Mouse (Mus musculus): Measurements from ENCODE around the gene Selenon.

Gene Selenon

DNA sequence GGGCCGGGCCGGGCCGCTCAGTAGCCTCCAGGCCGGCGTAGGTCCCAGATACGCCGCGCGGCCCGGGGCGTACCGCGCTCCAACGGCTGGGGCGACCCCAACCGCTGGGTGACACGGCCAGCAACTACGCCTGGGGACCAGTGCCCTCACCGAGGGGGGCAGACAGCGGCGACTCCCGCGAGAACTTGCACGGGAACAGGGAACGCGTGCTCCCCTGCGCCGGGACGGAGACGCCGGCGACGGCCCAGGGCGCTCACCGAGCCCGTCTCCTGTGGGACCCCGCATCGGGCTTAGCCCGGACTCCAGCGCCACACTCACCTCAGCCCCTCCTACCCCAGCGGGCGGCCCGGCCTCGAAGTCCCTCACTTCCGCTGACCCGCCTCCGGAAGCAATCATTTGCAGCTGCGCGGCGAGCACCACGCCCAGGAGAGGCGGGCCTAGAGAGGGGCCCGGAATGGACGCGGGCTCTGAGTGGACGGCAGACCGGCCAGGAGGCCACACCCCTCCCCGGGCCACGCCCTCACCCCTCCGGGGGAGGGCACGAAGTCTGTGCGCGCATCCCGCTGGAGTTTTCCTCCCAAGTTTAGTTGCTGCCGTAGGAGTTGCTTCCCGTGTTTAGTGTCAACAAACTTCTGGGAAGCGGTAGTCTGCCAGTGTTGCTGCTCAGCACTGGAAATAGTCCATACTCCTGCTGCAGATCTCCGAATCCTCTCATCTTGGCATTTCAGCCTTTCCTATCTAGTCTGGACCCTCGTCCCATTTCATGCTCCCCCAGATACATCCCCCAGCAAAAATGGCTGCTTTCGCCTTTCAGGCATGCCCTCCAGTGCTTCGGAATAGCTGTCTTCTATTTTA is 16.8 kb downstream of the Selenon start, which contains the start of gene Mtfr1l:
Gene Mtfr1l (minus strand): TSS at position 456 of the 855 bp plus-strand sequence.
- POLR2A ChIA-PET, result interaction anchor here in 3 of 4 experiments (0.5 to 2.8 kb wide), 22 partner anchors 8 to 388 kb away, joined by 3 to 23 read pairs (median 3); partner anchors contain the start of genes Aunip (in 3 of the 3), Rsrp1 (in 2 of the 3) and Pafah2 (in 1 of the 3)
- CTCF ChIA-PET, result interaction anchor here in 3 of 4 experiments (0.5 to 1.7 kb wide), 17 partner anchors 8 to 1028 kb away, joined by 3 to 9 read pairs (median 4); partner anchors contain the start of gene Pafah2 (in 1 of the 3)

DNA sequence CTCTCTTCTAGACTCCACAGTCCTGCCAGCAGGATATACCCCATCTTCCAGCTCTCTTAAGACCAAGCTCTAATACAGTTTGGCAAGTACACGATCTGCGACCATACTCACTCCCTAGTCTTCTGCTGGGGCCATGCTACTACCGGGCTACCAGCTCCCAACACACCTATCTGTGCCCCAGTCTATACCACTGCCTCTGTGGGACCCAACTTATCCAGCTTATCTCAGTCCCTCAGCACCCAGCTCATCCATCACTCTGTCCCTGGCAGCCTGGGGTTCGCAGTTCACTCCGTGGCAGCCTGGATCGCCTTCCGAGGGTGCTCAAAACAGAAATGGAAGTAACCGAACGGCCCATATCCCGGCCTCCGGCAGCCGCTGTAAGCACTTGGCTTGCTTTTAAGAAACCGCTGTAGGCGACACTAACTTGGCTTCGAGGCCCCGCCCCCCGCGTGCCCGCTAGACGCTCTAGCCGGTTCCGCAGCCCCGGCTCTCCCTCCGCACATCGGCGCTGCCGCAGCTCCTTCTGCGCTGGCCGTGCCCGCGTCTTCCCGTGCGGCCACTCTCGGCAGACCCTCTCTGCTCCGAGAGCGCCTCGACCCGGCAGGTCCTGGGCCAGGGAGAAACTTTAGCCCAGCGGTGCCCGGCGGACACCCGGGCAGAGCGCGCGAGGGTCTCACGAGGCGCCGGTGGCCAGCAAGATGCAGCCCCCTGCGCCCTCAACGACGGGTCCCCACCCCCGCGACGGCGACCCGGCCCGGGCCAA is 17.7 kb downstream of the Selenon start:
- CTCF ChIA-PET, result interaction anchor here in 3 of 4 experiments (0.5 to 1.7 kb wide), 14 partner anchors 9 to 345 kb away, joined by 3 to 9 read pairs (median 3); partner anchors contain the start of gene Pafah2 (in 1 of the 3)
- POLR2A ChIA-PET, result interaction anchor here (0.5 to 2.8 kb wide), 33 partner anchors 8 to 389 kb away, joined by 3 to 23 read pairs (median 4); partner anchors contain the start of genes Aunip (in 2 of the 4), Man1c1 (in 1 of the 4), Pafah2 (in 1 of the 4) and Paqr7 (in 1 of the 4)

GRCm38 (mm10) chr4:134533421-134533820 is 18.5 kb downstream of the Selenon start:
- ChIA-PET POLR2A (interaction anchor here (0.5 to 2.8 kb wide), 24 partner anchors 8 to 197 kb away, joined by 3 to 23 read pairs (median 4); partner anchors contain the start of genes Aunip (in 2 of the 4), Man1c1 (in 1 of the 4), Paqr7 (in 1 of the 4) and Stmn1 (in 1 of the 4)), CTCF (interaction anchor here in 3 of 4 experiments (0.5 to 1.7 kb wide), 4 partner anchors 10 to 285 kb away, joined by 3 to 4 read pairs (median 3); no protein-coding TSS in a partner anchor)

DNA sequence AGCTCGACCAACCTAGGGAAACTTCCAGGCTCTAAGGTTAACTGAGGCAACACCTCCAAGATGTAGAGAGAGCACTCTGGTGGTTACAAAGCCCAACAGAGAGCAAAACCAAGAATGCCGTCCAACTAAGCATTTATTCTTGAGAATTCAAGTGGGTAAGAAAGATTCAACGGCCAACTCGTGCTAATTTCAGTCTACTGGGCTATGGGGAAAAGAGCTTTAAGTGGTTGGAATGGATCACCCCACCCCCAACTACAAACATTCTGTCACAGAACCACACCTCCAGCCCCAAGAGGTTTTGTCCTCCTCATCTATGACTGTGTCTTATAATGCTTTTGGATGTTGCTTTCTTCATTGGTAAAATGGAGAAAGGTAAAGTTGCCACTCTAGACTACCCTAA is 19.0 kb downstream of the Selenon start:
- ChIA-PET CTCF (interaction anchor here in 2 of 4 experiments (0.5 to 1.2 kb wide), 2 partner anchors 37 to 42 kb away, joined by 3 read pairs; no protein-coding TSS in a partner anchor), POLR2A (interaction anchor here in 3 of 4 experiments (0.9 to 2.7 kb wide), 7 partner anchors 9 to 197 kb away, joined by 3 to 7 read pairs (median 4); partner anchors contain the start of gene Aunip (in 1 of the 3))

DNA sequence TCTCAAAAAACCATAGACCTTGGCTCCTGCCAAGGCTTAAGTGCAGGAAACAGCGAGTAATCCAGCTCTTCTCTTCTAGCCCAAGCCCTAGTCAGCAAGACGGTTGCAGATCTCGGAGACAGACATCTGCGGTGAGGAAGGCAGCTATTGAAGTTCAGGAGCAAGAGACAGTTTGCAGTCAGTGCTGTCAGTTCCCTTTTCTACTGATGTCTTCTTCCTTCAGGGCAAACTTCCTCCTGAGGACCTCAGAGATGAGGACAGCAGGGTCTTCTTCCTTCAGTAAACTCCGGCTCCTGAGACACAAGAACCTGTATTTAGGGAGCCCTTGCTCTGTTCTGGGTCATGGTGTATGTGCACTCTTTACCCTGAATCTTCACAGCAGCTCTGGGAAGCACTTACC is 25.7 kb downstream of the Selenon start:
- ChIA-PET POLR2A (interaction anchor here (0.7 to 9.2 kb wide), 11 partner anchors 9 to 116 kb away, joined by 3 to 103 read pairs (median 4); partner anchors contain the start of genes Aunip (in 2 of the 4) and Mtfr1l (in 2 of the 4)), CTCF (interaction anchor here in 2 of 4 experiments (0.5 to 1.5 kb wide), 4 partner anchors 13 to 165 kb away, joined by 3 to 7 read pairs (median 5); no protein-coding TSS in a partner anchor)

DNA sequence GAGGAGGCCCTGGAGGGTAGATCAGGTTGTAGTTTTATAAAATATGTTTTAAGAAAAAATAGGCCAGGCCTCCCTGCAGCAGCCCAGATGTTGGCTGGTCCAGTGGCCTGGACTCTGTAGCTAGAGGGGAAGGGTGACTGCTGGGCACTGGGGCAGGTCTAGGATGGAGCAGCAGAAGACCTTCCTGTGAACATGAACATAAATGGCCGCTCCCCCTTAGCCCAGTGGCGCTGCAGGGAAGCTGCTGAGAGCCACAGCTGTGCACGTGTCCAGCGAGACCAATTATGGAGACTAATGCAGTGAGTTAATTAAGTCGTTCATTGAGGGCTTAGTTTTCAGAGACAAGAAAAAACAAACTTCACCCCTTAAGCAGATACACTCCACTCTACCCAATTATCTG is 26.2 kb downstream of the Selenon start:
- ChIA-PET POLR2A (interaction anchor here (0.7 to 9.2 kb wide), 9 partner anchors 9 to 79 kb away, joined by 3 to 103 read pairs (median 5); partner anchors contain the start of genes Aunip (in 2 of the 4) and Mtfr1l (in 2 of the 4)), CTCF (interaction anchor here in 2 of 4 experiments (0.5 to 1.5 kb wide), 4 partner anchors 13 to 165 kb away, joined by 3 to 7 read pairs (median 5); no protein-coding TSS in a partner anchor)

DNA sequence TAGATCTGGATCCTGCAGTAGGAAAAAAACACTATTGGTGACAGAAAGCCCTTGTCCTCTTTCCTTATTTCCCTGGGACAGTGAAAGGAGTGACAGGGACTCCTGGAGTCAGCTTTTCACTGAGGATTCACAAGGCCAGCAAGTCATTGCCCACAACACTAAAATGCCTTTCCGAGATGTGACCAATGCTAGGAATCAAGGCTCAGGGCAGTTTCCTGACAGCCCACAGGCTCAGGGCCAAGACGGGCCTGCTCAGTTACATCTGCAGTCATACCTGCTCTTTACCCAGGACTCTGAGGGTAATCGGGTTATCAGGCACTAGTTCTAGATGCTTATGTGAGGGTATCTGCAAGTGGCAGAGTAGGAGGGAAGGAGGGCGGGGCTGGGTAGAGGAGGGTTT is 28.5 kb downstream of the Selenon start:
- ChIA-PET POLR2A (interaction anchor here (0.8 to 9.2 kb wide), 9 partner anchors 8 to 122 kb away, joined by 3 to 103 read pairs (median 4); partner anchors contain the start of genes Aunip (in 1 of the 4), Mtfr1l (in 1 of the 4) and Paqr7 (in 1 of the 4)), CTCF (no interaction called here)

GRCm38 (mm10) chr4:134519281-134519680 is 32.7 kb downstream of the Selenon start:
- CTCF ChIA-PET, result no interaction called here
- POLR2A ChIA-PET, result interaction anchor here in 2 of 4 experiments (0.7 to 10.5 kb wide), 4 partner anchors 7 to 29 kb away, joined by 3 to 103 read pairs (median 4); partner anchors contain the start of gene Aunip (in 1 of the 2)

DNA sequence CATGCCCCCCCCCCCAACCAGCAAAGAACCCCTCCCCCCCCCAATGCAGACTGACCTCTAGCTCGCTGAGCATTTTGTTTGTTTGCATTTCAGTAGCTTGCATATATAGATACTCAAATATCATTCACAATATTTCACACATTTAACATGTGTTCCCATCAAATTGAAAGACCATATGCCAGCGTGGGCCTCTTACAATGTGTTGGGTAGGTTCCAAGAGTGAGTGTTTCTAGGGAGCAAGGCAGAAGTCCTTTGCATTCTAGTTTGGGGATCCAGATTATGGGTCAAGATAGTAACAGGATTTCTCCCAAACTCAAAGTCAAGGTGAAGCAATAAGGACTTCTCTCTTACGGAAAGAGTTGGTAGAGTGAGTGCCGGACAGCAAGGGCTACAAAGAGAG is 33.4 kb downstream of the Selenon start:
- CTCF ChIA-PET, result interaction anchor here in 1 of 4 experiments (0.7 kb wide), 1 partner anchor 9 kb away, joined by 3 read pairs; no protein-coding TSS in a partner anchor
- POLR2A ChIA-PET, result interaction anchor here in 3 of 4 experiments (1.0 to 10.5 kb wide), 6 partner anchors 8 to 22 kb away, joined by 3 to 103 read pairs (median 4); partner anchors contain the start of genes Aunip (in 1 of the 3) and Paqr7 (in 1 of the 3)

GRCm38 (mm10) chr4:134517719-134518118 is 34.2 kb downstream of the Selenon start:
- CTCF ChIA-PET, result interaction anchor here in 1 of 4 experiments (0.6 to 0.7 kb wide), 2 partner anchors 9 to 24 kb away, joined by 3 read pairs; no protein-coding TSS in a partner anchor

DNA sequence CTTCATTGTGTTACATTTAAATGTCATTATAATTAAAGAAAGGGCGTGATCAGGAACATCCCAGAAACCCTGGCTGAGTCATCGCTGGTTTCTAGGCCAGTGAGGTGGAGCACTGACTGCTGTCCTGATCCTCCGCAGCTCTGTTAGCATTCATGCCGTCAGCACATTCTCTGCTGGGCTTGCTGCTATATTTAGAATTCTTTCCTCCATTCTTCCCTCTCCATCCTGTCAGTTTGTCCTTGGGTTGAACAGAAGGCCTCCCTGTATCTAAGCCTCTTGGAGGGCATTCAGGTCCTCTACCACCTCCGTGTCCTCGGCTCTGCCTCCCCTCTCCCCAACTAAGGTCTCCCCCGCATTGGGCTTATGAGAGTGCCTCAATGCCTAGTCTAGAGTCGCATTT is 35.0 kb downstream of the Selenon start:
- CTCF ChIA-PET, result interaction anchor here in 1 of 4 experiments (1.4 kb wide), 1 partner anchor 12 kb away, joined by 3 read pairs; no protein-coding TSS in a partner anchor
- POLR2A ChIA-PET, result interaction anchor here (0.5 to 10.5 kb wide), 11 partner anchors 9 to 1660 kb away, joined by 3 to 103 read pairs (median 3); partner anchors contain the start of genes Mtfr1l (in 1 of the 4) and Pafah2 (in 1 of the 4)

More at GRCm38 (mm10) chr4:134517719-134518118, 34.2 kb downstream of the Selenon start:
- POLR2A ChIA-PET, result interaction anchor here (1.0 to 10.5 kb wide), 9 partner anchors 9 to 122 kb away, joined by 3 to 103 read pairs (median 4); partner anchors contain the start of genes Mtfr1l (in 1 of the 4), Pafah2 (in 1 of the 4) and Paqr7 (in 1 of the 4)

DNA sequence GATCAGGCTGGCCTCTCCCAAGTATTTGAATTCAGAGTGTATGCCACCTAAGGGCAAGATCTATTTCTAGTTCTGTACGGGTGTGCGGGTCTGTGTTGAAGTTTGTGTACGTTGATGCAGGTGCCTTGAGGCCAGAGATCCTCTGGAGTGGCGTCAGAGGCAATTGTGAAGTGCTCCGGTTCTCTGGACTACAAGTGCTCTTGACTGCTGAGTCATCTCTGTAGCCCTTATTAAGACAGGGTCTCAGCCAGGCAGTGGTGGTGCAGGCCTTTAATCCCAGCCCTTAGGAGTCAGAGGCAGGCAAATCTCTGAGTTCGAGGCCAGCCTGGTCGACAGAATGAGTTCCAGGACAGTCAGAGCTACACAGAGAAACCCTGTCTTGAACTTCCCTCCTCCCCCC is 36.4 kb downstream of the Selenon start:
- ChIA-PET CTCF (interaction anchor here in 1 of 4 experiments (0.8 to 1.4 kb wide), 3 partner anchors 13 to 120 kb away, joined by 3 to 4 read pairs (median 3); partner anchors contain the start of gene Pafah2), POLR2A (interaction anchor here in 3 of 4 experiments (0.6 to 10.5 kb wide), 9 partner anchors 9 to 761 kb away, joined by 3 to 103 read pairs (median 3); partner anchors contain the start of genes Pafah2 (in 1 of the 3) and Paqr7 (in 1 of the 3))

DNA sequence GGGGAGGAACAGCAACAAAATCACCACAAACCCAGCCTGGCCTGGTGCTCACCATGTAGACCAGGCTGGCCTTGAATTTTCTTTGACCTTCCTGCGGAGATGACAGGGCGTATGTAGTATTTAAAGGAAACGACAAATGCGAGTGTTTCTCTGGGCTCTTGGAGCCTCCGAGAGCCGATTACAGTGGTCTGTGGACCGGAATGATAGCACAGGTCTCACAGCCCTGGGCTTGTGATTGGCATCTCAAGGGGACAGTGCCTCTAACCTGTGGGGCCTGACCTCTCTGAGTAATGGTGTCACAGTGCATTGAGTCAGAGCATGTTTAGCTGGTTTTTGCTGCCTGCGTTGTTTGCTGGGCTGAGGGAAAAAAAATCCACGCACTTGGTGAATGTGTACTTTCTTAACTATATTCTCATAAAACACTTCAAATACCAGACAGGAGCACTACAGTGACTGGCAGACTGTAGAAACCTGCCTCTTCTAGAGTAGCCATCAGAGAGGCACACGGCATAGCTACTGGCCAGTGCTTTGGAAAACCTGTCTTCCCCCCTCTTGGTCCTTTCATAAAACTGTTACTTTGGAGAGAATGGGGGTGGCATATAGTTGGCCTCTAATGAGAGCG is 37.5 kb downstream of the Selenon start:
- ChIA-PET CTCF (interaction anchor here in 1 of 4 experiments (2.9 kb wide), 1 partner anchor 37 kb away, joined by 13 read pairs; no protein-coding TSS in a partner anchor), POLR2A (interaction anchor here in 3 of 4 experiments (1.3 to 10.5 kb wide), 7 partner anchors 10 to 26 kb away, joined by 3 to 103 read pairs (median 9); partner anchors contain the start of gene Paqr7 (in 1 of the 3))

DNA sequence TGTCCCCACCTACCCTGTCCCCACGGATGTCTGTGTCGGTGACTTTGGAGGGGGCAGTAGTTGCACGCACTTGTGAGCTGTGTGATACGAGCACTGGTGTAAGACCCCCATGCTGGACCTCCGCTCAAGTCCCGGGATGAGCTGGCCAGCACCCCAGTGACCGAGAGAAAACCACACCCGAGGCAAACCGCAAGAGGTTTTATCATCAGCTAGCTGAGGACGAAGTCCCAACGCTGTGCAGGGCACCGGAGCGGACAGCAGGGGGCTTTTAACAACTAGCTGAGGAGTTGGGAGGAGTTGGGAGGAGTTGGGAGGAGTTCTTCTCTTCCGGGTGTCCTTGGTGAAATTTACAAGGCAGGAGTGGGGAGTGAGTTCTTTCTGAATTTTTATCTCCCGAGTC is 39.2 kb downstream of the Selenon start:
- POLR2A ChIA-PET, result interaction anchor here in 3 of 4 experiments (0.6 to 10.5 kb wide), 26 partner anchors 13 to 760 kb away, joined by 3 to 103 read pairs (median 4); partner anchors contain the start of genes Paqr7 (in 2 of the 3), Clic4 (in 1 of the 3), Man1c1 (in 1 of the 3) and Mtfr1l (in 1 of the 3)
- CTCF ChIA-PET, result interaction anchor here in 3 of 4 experiments (0.5 to 2.9 kb wide), 19 partner anchors 9 to 921 kb away, joined by 3 to 13 read pairs (median 3); partner anchors contain the start of genes Mtfr1l (in 2 of the 3), Pafah2 (in 1 of the 3) and Rcan3 (in 1 of the 3)

DNA sequence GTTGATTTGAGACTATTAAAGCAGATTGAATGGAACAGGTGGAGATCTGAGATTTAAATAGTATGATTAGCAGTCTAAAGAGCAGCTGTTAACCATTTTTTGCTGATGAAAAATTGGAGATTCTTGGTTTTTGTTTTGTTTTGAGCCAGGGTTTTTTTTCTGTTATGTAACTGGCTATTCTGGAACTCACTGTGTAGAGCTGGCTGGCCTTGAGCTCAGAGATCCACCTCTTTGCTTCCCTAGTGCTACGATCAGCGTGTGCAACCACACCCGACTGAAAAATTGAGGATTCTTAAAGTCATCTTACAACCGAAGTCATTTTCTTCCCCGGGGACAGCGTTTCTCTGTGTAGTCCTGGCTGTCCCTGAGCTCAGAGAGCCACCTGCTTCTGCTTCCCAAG is 40.2 kb downstream of the Selenon start:
- CTCF ChIA-PET, result interaction anchor here in 3 of 4 experiments (0.5 to 2.9 kb wide), 5 partner anchors 16 to 220 kb away, joined by 3 to 13 read pairs (median 5); no protein-coding TSS in a partner anchor
- POLR2A ChIA-PET, result interaction anchor here in 3 of 4 experiments (0.6 to 10.5 kb wide), 21 partner anchors 10 to 193 kb away, joined by 3 to 103 read pairs (median 6); partner anchors contain the start of genes Paqr7 (in 2 of the 3), Man1c1 (in 1 of the 3), Mtfr1l (in 1 of the 3) and Pafah2 (in 1 of the 3)
